Mouse (Mus musculus): ENCODE measurements around the gene Nwd1.

DNA sequence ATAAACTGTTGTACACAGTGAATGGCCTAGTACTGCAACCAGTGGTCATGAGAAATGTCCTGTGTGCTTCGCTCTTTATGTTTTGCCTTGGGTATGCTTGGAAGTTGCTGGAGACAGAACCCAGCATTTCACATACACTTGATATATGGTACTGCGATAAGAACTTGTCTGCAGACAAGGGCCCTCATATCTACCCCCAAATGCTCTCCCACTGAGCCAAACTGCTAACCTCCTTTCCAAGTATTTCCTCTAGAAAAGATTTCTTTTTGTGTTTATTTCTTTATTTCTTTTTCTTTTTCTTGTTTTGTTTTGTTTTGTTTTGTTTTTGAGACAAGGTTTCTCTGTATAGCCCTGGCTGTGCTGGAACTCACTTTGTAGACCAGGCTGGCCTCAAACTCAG, 4.2 kb downstream of the Nwd1 start:
- TF ChIP-seq CTCF (IDR thresholded peaks at IDR 0.05; ENCODE audit: low read depth, low read length) (no peak), POLR2A (IDR thresholded peaks at IDR 0.05; ENCODE audit: borderline replicate concordance, low read depth, low read length) (no peak)

Measured in bone marrow macrophage, adult 2 months (primary cell).